Mouse (Mus musculus) G1E (cell line): ENCODE results near the gene Polm.

Experiments
- CTCF ChIP-seq: IDR thresholded peaks from 2 replicates; pipeline ENCODE4 v1.5.1; 2012; ENCODE audit warnings: low read depth, low read length, inconsistent platforms, mixed read lengths
- GATA1 ChIP-seq: IDR thresholded peaks from 2 replicates; pipeline ENCODE4 v1.6.1; 2012; ENCODE audit warnings: borderline replicate concordance, low read length, inconsistent platforms, mixed read lengths
- GATA2 ChIP-seq: IDR thresholded peaks from 2 replicates; pipeline ENCODE4 v1.6.1; 2012; ENCODE audit warnings: low read depth, low read length, inconsistent platforms, borderline replicate concordance
- POLR2AphosphoS5 ChIP-seq: IDR thresholded peaks from 2 replicates; pipeline ENCODE4 v1.6.1; 2012; ENCODE audit warnings: low read depth, low read length, inconsistent platforms; ENCODE audit not compliant: insufficient replicate concordance
- TAL1 ChIP-seq: conservative IDR thresholded peaks from 2 replicates; pipeline ENCODE4 v1.6.1; 2012; ENCODE audit warnings: low read depth, low read length, inconsistent platforms, mixed read lengths

- no peak for TF ChIP-seq CTCF
- TF ChIP-seq GATA1: no peak
- TF ChIP-seq POLR2AphosphoS5: no peak
- no peak for TF ChIP-seq TAL1
- TF ChIP-seq GATA2: no peak
These were observed 18.6 kb downstream of the Polm start for GRCm38 (mm10) chr11:5819223-5819622.
